Mouse (Mus musculus) liver, embryonic 13.5 days (tissue): Measurements from ENCODE around the gene Hoxb5. TPM values are rescaled to one million over a fixed set of nuclear protein-coding genes. Genes with fewer than 3 reads are reported as not detected.

Source experiments
- ATAC-seq: fragments of 200-750 bp; cut with Nextera tagmentation; 2 replicates; pipeline ENCODE4 v1.8.0; 2017; ENCODE audit warnings: low read depth, mild to moderate bottlenecking, moderate number of reproducible peaks, moderate library complexity
- DNase-seq: peaks from one replicate; pipeline ENCODE4 v3.0.0; 2022
- H3K27ac ChIP-seq: fragments of 300-500 bp; sonication (generic); 2 replicates; pipeline ENCODE4 v1.5.1; 2015; ENCODE audit warnings: moderate library complexity, mild to moderate bottlenecking, inconsistent platforms
- H3K27me3 ChIP-seq: fragments of 300-500 bp; sonication (generic); 2 replicates; pipeline ENCODE4 v1.6.1; 2015; ENCODE audit warnings: mild to moderate bottlenecking, inconsistent platforms
- H3K36me3 ChIP-seq: fragments of 300-500 bp; sonication (generic); 2 replicates; pipeline ENCODE4 v1.6.1; 2015; ENCODE audit warnings: mild to moderate bottlenecking, inconsistent platforms
- H3K4me1 ChIP-seq: fragments of 300-500 bp; sonication (generic); replicated peaks from 2 replicates; pipeline ENCODE4 v1.6.1; 2015; ENCODE audit warnings: inconsistent platforms
- H3K4me2 ChIP-seq: fragments of 300-500 bp; sonication (generic); 2 replicates; pipeline ENCODE4 v1.6.1; 2015; ENCODE audit warnings: inconsistent platforms, mild to moderate bottlenecking, moderate library complexity
- H3K4me3 ChIP-seq: fragments of 300-500 bp; sonication (generic); replicated peaks from 2 replicates; pipeline ENCODE4 v1.5.1; 2015; ENCODE audit warnings: mild to moderate bottlenecking, inconsistent platforms
- H3K9ac ChIP-seq: fragments of 300-500 bp; sonication (generic); 2 replicates; pipeline ENCODE4 v1.6.1; 2015; ENCODE audit warnings: mild to moderate bottlenecking, inconsistent platforms
- H3K9me3 ChIP-seq: fragments of 300-500 bp; sonication (generic); replicated peaks from 2 replicates; pipeline ENCODE4 v1.6.1; 2016; ENCODE audit warnings: inconsistent platforms
- WGBS: fragments of 180-500 bp; shearing (Covaris S2); methylation state at CpG from one replicate; pipeline ENCODE4 v1.1.7; 2015; ENCODE audit not compliant: insufficient replicate concordance; 5-methylcytosine and 5-hydroxymethylcytosine counted together
- polyA plus RNA-seq: library from polyadenylated mRNA; unstranded; fragments of >200 nt; fragmentation: Nextera tagmentation; extraction: Ambion mirVana; gene quantifications from 2 replicates; pipeline ENCODE4 v1.2.1, GENCODE M21; 2015

Gene Hoxb5
- polyA plus RNA-seq, 1 experiment from 2014 or later, result 0.44 TPM

DNA sequence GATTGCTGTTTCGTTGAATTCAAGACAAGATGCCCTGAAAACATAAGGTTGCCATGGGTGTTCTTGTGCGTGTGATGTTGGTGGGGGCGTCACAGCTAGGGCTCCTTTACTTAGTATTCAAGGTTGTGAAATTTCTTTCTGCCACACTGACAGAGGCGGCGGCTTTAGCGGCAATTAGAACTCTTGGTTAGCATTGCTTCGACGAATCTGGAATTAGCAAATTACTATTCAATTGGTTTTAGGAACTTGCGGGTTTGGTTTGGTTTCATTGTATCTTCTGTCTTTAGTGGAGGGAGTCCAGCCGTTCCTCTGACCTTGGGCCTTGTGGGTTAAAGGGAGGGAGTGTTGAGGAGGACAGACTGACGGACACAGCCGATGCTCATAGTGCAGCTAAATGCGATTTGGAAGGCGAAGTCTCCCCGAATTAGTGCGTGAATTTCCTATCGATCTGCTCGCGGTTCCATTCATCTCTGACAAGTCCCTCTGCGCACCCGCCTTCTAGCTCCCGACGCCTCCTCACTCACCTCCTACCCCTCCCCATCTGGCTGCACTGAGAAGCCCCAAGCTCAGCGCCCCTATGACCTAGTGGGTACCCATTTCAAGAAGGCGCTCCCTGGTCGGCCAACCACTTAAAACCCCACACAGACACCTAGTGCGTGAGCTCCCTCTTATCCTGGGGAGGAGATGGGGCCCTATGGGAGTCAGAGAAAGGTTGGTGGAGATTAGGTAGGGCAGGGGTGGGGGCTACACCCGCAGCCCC lies 14.7 kb downstream of the Hoxb5 start, which contains the start of gene Hoxb4:
Gene Hoxb4, plus strand, starts transcription at position 660 of the 760 bp plus-strand sequence.
- WGBS, result 7% methylated on average over 28 of the region's 28 CpGs
- Histone ChIP-seq H3K9me3 (no peaks in the 10 kb centered on the region), H3K4me1 (0 out of 2 replicates have a peak, but pooled peaks cover 6% of the 10 kb centered on the region), H3K27ac (peak within 1 kb of the TSS; percentile 78), H3K27me3 (peaks cover 99% of the 10 kb centered on the region), H3K9ac (peak within 1 kb of the TSS; percentile 58), H3K4me2 (peak within 1 kb of the TSS; percentile 56), H3K36me3 (no peaks in the 10 kb centered on the region), H3K4me3 (peak within 1 kb of the TSS; percentile 53)
- DNase-seq (no peak), ATAC-seq (no peak)

DNA sequence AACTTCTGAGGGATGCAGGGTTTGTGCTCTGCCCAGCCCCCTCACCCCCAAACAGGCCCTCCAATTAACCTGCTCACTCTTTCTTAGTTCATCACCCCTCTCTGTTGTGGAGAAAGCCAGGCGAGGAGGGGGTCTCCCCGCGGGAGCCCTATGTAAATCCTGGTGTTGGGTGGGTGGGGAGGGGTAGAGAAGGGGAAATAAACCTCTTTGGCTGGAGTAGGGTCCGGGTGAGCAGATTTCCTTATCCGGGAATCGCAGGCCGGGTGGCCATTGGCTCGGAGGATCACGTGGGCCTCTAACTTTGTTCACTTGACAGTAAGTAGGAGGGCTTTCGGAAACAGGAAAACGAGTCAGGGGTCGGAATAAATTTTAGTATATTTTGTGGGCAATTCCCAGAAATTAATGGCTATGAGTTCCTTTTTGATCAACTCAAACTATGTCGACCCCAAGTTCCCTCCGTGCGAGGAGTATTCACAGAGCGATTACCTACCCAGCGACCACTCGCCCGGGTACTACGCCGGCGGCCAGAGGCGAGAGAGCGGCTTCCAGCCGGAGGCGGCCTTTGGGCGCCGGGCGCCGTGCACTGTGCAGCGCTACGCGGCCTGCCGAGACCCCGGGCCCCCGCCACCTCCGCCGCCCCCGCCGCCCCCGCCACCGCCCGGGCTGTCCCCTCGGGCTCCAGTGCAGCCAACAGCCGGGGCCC lies 15.4 kb downstream of the Hoxb5 start:
- no peaks in the 10 kb centered on the region for H3K9me3 ChIP-seq
- peak overlapping the region; percentile 53 for H3K4me3 ChIP-seq
- ATAC-seq (no peak), DNase-seq (no peak)
- peak overlapping the region; percentile 58 for H3K9ac ChIP-seq
- peak overlapping the region; percentile 78 for H3K27ac ChIP-seq
- 0 out of 2 replicates have a peak, but pooled peaks cover 6% of the 10 kb centered on the region for H3K4me1 ChIP-seq
- under 1% methylated on average over 44 of the region's 45 CpGs for WGBS
- H3K27me3 ChIP-seq, result peaks cover 99% of the 10 kb centered on the region
- H3K4me2 ChIP-seq, result peak overlapping the region; percentile 56
- H3K36me3 ChIP-seq, result no peaks in the 10 kb centered on the region

- Histone ChIP-seq H3K27ac (peak overlapping the region; percentile 78), H3K27me3 (peaks cover 99% of the 10 kb centered on the region), H3K36me3 (no peaks in the 10 kb centered on the region), H3K4me3 (peak overlapping the region; percentile 53), H3K9ac (peak overlapping the region; percentile 58), H3K4me2 (peak overlapping the region; percentile 56), H3K9me3 (no peaks in the 10 kb centered on the region), H3K4me1 (0 out of 2 replicates have a peak, but pooled peaks cover 2% of the 10 kb centered on the region)
- ATAC-seq, result no peak
- WGBS, result under 1% methylated on average over 29 of the region's 34 CpGs
- no peak for DNase-seq
These were observed 16.2 kb downstream of the Hoxb5 start for GRCm38 (mm10) chr11:96319071-96319902.

DNA sequence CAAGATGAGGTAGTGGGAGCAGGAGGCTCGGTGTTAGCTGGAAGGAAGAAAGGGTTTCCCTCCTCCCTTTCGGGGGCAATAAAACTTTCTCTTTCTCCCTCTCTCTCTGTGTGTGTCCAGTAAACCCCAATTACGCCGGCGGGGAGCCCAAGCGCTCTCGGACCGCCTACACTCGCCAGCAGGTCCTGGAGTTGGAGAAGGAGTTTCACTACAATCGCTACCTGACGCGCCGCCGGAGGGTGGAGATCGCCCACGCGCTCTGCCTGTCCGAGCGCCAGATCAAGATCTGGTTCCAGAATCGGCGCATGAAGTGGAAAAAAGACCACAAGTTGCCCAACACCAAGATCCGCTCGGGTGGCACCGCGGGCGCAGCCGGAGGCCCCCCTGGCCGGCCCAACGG lies 16.8 kb downstream of the Hoxb5 start:
- peak overlapping the region; percentile 78 for H3K27ac ChIP-seq
- no peak for ATAC-seq
- 0 out of 2 replicates have a peak, but pooled peaks cover 1% of the 10 kb centered on the region for H3K4me1 ChIP-seq
- H3K9me3 ChIP-seq, result no peaks in the 10 kb centered on the region
- H3K9ac ChIP-seq, result peak overlapping the region; percentile 54
- no peak for DNase-seq
- H3K27me3 ChIP-seq, result peaks cover 99% of the 10 kb centered on the region
- no peaks in the 10 kb centered on the region for H3K36me3 ChIP-seq
- H3K4me2 ChIP-seq, result peak overlapping the region; percentile 56
- WGBS, result under 1% methylated on average over 29 of the region's 29 CpGs
- H3K4me3 ChIP-seq, result peak overlapping the region; percentile 53

GRCm38 (mm10) chr11:96320688-96321087 lies 17.6 kb downstream of the Hoxb5 start:
- H3K27ac ChIP-seq, result no peak overlapping the region; the same call in 1 of the 2 replicates
- WGBS, result 23% methylated on average over 17 of the region's 17 CpGs

GRCm38 (mm10) chr11:96321846-96322245 lies 18.7 kb downstream of the Hoxb5 start:
- no peak overlapping the region for H3K4me3 ChIP-seq
- peaks cover 98% of the 10 kb centered on the region for H3K27me3 ChIP-seq
- no peaks in the 10 kb centered on the region for H3K9me3 ChIP-seq
- no peak for DNase-seq
- no peaks in the 10 kb centered on the region for H3K36me3 ChIP-seq
- no peak overlapping the region for H3K27ac ChIP-seq
- no peak overlapping the region for H3K9ac ChIP-seq
- 43% methylated on average over 5 of the region's 5 CpGs for WGBS
- H3K4me1 ChIP-seq, result no peaks in the 10 kb centered on the region
- no peak for ATAC-seq
- no peak overlapping the region for H3K4me2 ChIP-seq

More at GRCm38 (mm10) chr11:96320688-96321087, 17.6 kb downstream of the Hoxb5 start:
- Histone ChIP-seq H3K4me1 (no peaks in the 10 kb centered on the region), H3K4me2 (peak overlapping the region; percentile 25), H3K9ac (0 out of 2 replicates have a peak overlapping the region, but pooled peaks have one; percentile 6), H3K4me3 (no peak overlapping the region), H3K27me3 (peaks cover 99% of the 10 kb centered on the region), H3K9me3 (no peaks in the 10 kb centered on the region), H3K36me3 (no peaks in the 10 kb centered on the region)
- no peak for ATAC-seq
- no peak for DNase-seq

- Histone ChIP-seq H3K27me3 (peaks cover 98% of the 10 kb centered on the region), H3K4me3 (no peak overlapping the region), H3K4me2 (no peak overlapping the region), H3K4me1 (no peaks in the 10 kb centered on the region), H3K27ac (no peak overlapping the region), H3K9me3 (no peaks in the 10 kb centered on the region), H3K9ac (no peak overlapping the region), H3K36me3 (no peaks in the 10 kb centered on the region)
- WGBS, result 40% methylated on average over 6 of the region's 6 CpGs
- ATAC-seq (no peak), DNase-seq (no peak)
These were observed 19.6 kb downstream of the Hoxb5 start for GRCm38 (mm10) chr11:96322738-96323137.

- no peak within 1 kb of the TSS for H3K27ac ChIP-seq
- DNase-seq (no peak), ATAC-seq (no peak)
- no peaks in the 10 kb centered on the region for H3K9me3 ChIP-seq
- no peak within 1 kb of the TSS for H3K4me2 ChIP-seq
- no peak within 1 kb of the TSS for H3K9ac ChIP-seq
- 52% methylated on average over 10 of the region's 10 CpGs for WGBS
- H3K4me3 ChIP-seq, result no peak within 1 kb of the TSS
- H3K36me3 ChIP-seq, result no peaks in the 10 kb centered on the region
- H3K4me1 ChIP-seq, result no peaks in the 10 kb centered on the region
- peaks cover 98% of the 10 kb centered on the region for H3K27me3 ChIP-seq
These were observed 20.0 kb downstream of the Hoxb5 start, which contains the start of gene Hoxb3 for GRCm38 (mm10) chr11:96323154-96323553. Hoxb3 (plus strand) TSS chr11:96323326.

DNA sequence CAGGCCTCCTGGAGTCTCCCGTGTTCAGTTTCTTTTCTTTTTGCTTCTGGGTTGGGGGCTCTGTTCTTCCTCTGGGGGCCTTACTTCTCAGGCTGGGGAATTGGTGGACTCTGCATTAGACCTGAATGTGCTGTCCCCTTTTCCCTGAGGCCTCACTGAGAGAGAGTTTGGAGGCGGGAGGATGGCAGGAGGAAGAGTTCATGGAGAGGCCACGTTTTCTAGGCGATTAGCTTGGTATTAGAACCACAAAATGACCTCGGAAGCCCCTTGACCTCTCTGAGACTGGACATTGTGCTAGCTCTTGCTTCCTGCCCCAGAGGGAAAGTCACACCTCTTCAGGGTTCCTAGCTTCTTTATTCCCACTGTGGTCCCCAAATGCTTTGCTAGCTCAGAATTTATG lies 21.0 kb downstream of the Hoxb5 start:
- H3K4me3 ChIP-seq, result no peak overlapping the region
- peaks cover 98% of the 10 kb centered on the region for H3K27me3 ChIP-seq
- H3K36me3 ChIP-seq, result no peaks in the 10 kb centered on the region
- no peaks in the 10 kb centered on the region for H3K4me1 ChIP-seq
- no peak for DNase-seq
- no peak overlapping the region for H3K9ac ChIP-seq
- 18% methylated on average over 5 of the region's 5 CpGs for WGBS
- ATAC-seq, result no peak
- no peak overlapping the region for H3K4me2 ChIP-seq
- H3K27ac ChIP-seq, result no peak overlapping the region; the same call in 1 of the 2 replicates
- H3K9me3 ChIP-seq, result no peaks in the 10 kb centered on the region

- H3K27me3 ChIP-seq, result peaks cover 96% of the 10 kb centered on the region
- H3K9ac ChIP-seq, result no peak overlapping the region
- no peak for ATAC-seq
- H3K36me3 ChIP-seq, result no peaks in the 10 kb centered on the region
- WGBS, result 28% methylated on average over 8 of the region's 8 CpGs
- no peak overlapping the region for H3K4me3 ChIP-seq
- H3K4me1 ChIP-seq, result no peaks in the 10 kb centered on the region
- H3K27ac ChIP-seq, result no peak overlapping the region
- H3K4me2 ChIP-seq, result no peak overlapping the region
- no peaks in the 10 kb centered on the region for H3K9me3 ChIP-seq
- DNase-seq, result no peak
These were observed 21.8 kb downstream of the Hoxb5 start for GRCm38 (mm10) chr11:96324965-96325364.
